Mouse (Mus musculus): ENCODE data around the gene A630089N07Rik. TPM values are rescaled to one million over a fixed set of nuclear protein-coding genes. Genes with fewer than 3 reads are reported as not detected.
"Not testable (repeated sequence)": the region's sequence is repeated elsewhere in the genome, so short reads cannot be mapped to it uniquely, and the experiment has no call there.

A630089N07Rik gene
- 19.0 and 32.4 TPM in 2 replicates for polyA plus RNA-seq (2016; fragmentation: Nextera tagmentation; extraction: Ambion mirVana)

DNA sequence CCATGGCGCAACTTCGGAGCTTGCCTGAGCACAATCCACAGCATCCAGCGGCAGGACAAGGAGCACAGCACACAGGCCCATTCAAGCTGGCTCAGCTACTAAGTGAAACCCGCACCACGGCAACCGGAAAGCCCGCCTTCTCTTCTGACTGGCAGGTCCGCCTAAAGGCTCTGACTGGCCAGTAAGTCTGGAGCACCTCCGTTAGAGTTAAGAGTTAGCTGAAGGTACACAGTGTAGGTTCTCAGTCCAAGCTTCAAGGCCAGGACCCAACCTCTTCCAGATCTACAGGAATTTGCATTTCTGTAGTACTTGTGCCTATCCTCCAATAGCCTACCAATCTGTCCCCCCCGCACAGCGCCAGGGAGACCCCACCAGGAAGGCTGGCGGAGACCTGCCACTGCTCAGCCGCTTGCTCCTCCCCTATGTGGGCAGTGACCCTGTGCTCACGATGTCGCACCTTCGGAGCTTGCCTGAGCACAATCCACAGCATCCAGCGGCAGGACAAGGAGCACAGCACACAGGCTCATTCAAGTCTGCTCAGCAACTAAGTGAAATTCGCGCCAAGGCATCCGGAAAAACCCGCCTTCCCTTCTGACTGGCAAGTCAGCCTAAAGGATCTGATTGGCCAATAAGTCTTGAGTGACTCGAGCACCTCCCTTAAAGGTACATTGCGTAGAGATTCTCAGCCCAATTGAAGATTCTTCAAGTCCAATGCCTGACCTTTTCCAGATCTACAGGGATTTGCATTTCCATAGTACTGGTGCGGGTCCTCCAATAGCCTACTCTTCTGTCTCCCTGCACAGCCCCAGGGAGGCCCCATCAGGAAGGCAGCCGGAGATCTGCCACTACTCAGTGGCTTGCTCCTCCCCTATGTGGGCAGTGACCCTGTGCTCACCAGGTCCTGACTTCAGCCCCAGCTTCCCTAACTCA lies at the start of gene A630089N07Rik:
TSS of gene A630089N07Rik (minus strand) at position 562 of the 930 bp plus-strand sequence.
- under 1% methylated on average over 25 of the region's 25 CpGs for WGBS
- Histone ChIP-seq H3K27ac (peak within 1 kb of the TSS; percentile 92), H3K4me3 (peak within 1 kb of the TSS; percentile 79), H3K36me3 (peaks cover 27% of the 10 kb centered on the region), H3K9me3 (peaks cover 18% of the 10 kb centered on the region)
- H3K27me3 ChIP-seq (ENCODE audit: insufficient read depth, poor library complexity, severe bottlenecking); H3K4me1 ChIP-seq (replicated peaks): not testable (repeated sequence)
- peak; percentile 92 for DNase-seq (ENCODE audit: low spot score)

DNA sequence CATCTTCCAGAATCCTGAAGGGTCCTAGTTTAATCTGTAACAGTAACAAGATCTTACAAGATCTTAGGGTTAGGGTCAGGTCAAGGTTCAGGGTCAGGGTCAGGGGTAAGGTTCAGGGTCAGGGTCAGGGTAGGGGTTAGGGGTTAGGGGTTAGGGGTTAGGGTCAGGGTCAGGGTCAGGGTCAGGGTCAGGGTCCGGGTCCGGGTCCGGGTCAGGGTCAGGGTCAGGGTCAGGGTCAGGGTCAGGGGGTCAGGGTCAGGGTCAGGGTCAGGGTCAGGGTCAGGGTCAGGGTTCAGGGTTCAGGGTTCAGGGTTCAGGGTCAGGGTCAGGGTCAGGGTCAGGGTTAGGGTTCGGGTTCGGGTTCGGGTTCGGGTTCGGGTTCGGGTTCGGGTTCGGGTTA lies 24.9 kb upstream of the A630089N07Rik start:
- WGBS = 96% methylated on average over 11 of the region's 11 CpGs

DNA sequence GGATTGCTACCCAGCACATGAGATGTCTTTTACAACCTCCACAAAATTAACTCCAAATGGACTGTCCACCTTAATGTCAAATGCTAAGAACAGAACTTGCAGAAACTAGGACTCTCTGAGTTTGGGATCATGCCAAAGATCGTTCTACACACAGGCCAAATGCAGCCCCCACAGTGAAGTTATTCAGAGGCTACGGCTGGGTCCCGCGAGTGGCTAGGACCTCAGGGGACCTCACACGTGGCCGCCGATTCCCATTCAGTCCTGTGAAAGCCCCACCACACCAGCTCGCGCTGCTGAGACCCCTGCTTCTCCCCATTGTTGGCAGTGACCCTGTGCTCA lies 731 bp downstream of the A630089N07Rik start:
- Histone ChIP-seq H3K36me3 (peaks cover 33% of the 10 kb centered on the region), H3K4me3 (peak overlapping the region; percentile 79), H3K9me3 (peaks cover 23% of the 10 kb centered on the region), H3K27ac (peak overlapping the region; percentile 92)
- WGBS = 1% methylated on average over 9 of the region's 9 CpGs
- not testable (repeated sequence) for DNase-seq (ENCODE audit: low spot score); H3K4me1 ChIP-seq (replicated peaks); H3K27me3 ChIP-seq (ENCODE audit: insufficient read depth, poor library complexity, severe bottlenecking)

More for the DNA sequence above, 24.9 kb upstream of the A630089N07Rik start:
- Histone ChIP-seq H3K9me3 (peaks cover 31% of the 10 kb centered on the region), H3K4me1 (replicated peaks) (no peaks in the 10 kb centered on the region), H3K4me3 (no peak overlapping the region), H3K27me3 (ENCODE audit: insufficient read depth, poor library complexity, severe bottlenecking) (no peaks in the 10 kb centered on the region), H3K27ac (no peak overlapping the region), H3K36me3 (no peaks in the 10 kb centered on the region)
- DNase-seq (ENCODE audit: low spot score) = no peak

DNA sequence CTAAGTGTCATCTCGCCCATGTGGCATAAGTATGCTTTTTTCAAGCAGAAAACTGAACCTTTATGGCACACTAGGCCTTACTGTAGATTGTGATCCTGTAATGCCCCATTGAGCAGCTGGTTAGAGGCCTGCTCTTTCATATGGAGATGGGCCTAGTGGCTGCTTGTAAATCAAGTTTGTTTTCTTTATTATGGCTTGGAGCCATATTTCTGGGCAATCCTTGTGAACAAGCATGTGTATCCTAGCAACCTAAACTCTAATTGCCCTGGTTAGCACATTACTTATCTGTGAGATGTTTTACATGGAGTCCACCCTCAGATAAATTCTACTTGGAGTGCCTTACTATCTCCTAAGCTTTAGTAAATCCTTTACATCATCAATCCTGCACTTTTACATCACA lies 1.1 kb downstream of the A630089N07Rik start:
- peak overlapping the region; percentile 92 for H3K27ac ChIP-seq
- peaks cover 24% of the 10 kb centered on the region for H3K9me3 ChIP-seq
- WGBS = 78% methylated on average over 1 of the region's 1 CpGs
- H3K4me3 ChIP-seq = peak overlapping the region; percentile 79
- not testable (repeated sequence) for H3K4me1 ChIP-seq (replicated peaks); DNase-seq (ENCODE audit: low spot score); H3K27me3 ChIP-seq (ENCODE audit: insufficient read depth, poor library complexity, severe bottlenecking)
- H3K36me3 ChIP-seq = peaks cover 34% of the 10 kb centered on the region

DNA sequence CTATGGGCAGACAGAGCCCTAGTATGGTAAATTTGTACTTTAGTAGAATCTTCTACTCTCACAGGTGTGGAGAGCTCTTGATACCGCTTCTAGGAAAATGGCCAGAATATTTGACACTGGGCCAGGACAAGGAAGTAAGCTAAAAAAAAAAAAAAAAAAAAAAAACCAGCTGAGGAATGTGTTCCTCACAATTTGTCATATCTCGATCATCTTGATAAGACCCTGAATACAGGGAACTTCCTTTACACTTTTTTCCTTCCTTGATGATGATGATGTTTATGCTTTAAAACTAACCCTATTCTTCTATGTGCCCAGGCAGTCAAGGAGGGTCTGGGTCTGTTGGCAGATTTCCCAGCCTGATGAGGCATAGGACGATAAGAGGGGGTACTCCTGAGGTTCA lies 2.9 kb downstream of the A630089N07Rik start:
- H3K36me3 ChIP-seq = peaks cover 50% of the 10 kb centered on the region
- not testable (repeated sequence) for H3K27ac ChIP-seq; H3K4me1 ChIP-seq (replicated peaks); H3K4me3 ChIP-seq; H3K27me3 ChIP-seq (ENCODE audit: insufficient read depth, poor library complexity, severe bottlenecking); DNase-seq (ENCODE audit: low spot score)
- peaks cover 38% of the 10 kb centered on the region for H3K9me3 ChIP-seq
- WGBS = 97% methylated on average over 3 of the region's 3 CpGs

DNA sequence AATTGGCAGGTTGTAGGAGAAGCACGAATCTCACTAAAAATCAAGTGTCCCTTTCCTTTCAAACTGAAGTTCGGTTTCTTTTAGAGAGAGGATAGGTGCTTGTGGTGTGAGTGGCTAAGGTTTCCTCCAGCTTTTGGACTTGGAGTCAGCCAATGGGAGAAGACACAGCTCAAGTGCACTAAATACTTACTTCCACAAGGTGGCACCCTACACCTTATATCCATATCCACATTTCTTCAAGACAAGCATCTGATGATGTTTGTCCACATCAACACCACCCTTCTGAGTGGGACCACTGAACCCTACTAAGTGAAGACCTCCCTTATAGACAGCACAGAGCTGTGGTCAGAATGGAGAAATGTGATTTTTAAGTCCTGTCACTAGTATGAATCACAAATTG lies 40.6 kb downstream of the A630089N07Rik start:
- Histone ChIP-seq H3K27me3 (ENCODE audit: insufficient read depth, poor library complexity, severe bottlenecking) (no peaks in the 10 kb centered on the region), H3K9me3 (peaks cover 43% of the 10 kb centered on the region), H3K4me1 (replicated peaks) (no peaks in the 10 kb centered on the region), H3K27ac (no peak overlapping the region), H3K36me3 (peaks cover 56% of the 10 kb centered on the region), H3K4me3 (no peak overlapping the region)
- DNase-seq (ENCODE audit: low spot score) = no peak
- 83% methylated on average over 2 of the region's 2 CpGs for WGBS

DNA sequence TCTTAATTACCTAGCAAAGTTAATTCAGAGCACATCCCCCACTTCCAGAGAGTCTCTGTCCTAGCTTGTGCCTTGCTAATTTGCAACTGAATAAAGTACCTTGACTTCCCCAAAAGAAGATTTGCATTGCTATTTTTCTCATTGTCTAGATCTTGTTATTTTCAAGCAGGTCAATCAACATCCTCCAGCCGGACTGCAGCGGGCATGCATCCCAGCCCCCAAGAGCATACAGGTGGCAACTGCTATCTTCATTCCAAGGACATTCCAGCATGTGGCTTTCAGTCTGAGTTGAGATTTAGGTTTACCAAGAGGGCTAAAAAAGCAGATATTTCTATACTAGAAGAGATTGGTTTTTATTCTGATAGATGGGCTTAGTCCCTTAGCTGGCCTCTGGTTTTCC lies 47.3 kb downstream of the A630089N07Rik start:
- not testable (repeated sequence) for H3K4me3 ChIP-seq; H3K27ac ChIP-seq; H3K4me1 ChIP-seq (replicated peaks); H3K27me3 ChIP-seq (ENCODE audit: insufficient read depth, poor library complexity, severe bottlenecking); DNase-seq (ENCODE audit: low spot score)
- peaks cover 33% of the 10 kb centered on the region for H3K9me3 ChIP-seq
- H3K36me3 ChIP-seq = peaks cover 30% of the 10 kb centered on the region
- 89% methylated on average over 2 of the region's 2 CpGs for WGBS

DNA sequence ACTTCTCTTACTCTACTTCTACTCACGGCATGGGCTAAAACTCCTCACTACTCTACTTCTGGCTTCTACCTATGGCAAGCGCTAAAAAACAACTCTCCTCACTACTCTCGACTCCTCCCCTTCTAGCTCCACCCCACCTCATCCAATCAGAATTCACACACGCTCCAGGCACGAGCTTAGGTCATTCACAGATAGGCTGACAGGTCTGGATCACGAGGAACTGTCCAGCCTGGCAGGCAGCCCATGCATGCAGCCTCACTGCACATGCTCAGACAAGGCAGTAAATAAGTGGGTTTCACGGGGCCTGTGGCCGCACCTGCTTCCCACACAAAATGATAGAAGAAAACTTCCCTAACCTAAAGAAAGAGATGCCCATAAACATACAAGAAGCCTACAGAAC lies 56.1 kb downstream of the A630089N07Rik start:
- Histone ChIP-seq H3K9me3 (peaks cover 52% of the 10 kb centered on the region), H3K36me3 (peaks cover 39% of the 10 kb centered on the region)
- not testable (repeated sequence) for H3K4me3 ChIP-seq; DNase-seq (ENCODE audit: low spot score); H3K4me1 ChIP-seq (replicated peaks); H3K27me3 ChIP-seq (ENCODE audit: insufficient read depth, poor library complexity, severe bottlenecking); H3K27ac ChIP-seq
- WGBS = 81% methylated on average over 8 of the region's 8 CpGs

DNA sequence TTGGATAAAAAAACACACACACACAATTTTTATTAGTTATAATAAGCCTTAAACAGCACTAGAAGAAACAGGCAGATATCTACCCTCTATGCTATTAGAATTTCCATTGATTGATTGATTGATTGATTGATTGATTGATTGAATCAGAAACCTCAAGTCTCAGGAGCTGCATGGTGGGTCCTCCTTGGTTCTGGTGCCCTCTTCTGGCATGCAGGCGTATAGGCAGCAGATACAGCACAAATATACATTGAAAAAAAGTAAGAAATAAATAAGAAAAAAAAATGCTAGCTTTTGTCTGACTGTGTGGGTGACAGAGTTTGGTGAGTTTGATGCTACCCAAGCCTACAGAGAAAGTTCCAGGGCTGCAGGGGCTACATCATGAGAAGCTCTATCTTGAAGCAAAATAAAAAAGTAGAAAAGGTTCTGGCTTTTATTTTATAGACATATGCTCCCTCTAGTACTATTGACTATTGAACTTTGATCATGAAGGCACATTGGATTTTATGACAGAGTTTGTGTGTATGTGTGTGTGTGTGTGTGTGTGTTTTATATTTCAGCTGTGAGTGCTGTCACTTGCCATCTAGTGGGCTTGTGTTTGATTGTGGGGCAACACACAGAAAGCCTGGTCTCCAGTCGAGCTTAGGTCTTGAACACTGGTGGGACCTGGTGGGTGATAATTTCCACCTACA lies 59.4 kb downstream of the A630089N07Rik start:
- DNase-seq (ENCODE audit: low spot score) = peak; percentile 4
- peaks cover 55% of the 10 kb centered on the region for H3K36me3 ChIP-seq
- 80% methylated on average over 2 of the region's 2 CpGs for WGBS
- peaks cover 63% of the 10 kb centered on the region for H3K9me3 ChIP-seq
- no peak overlapping the region for H3K27ac ChIP-seq
- H3K4me1 ChIP-seq (replicated peaks) = no peaks in the 10 kb centered on the region
- H3K4me3 ChIP-seq = no peak overlapping the region
- H3K27me3 ChIP-seq (ENCODE audit: insufficient read depth, poor library complexity, severe bottlenecking) = no peaks in the 10 kb centered on the region

DNA sequence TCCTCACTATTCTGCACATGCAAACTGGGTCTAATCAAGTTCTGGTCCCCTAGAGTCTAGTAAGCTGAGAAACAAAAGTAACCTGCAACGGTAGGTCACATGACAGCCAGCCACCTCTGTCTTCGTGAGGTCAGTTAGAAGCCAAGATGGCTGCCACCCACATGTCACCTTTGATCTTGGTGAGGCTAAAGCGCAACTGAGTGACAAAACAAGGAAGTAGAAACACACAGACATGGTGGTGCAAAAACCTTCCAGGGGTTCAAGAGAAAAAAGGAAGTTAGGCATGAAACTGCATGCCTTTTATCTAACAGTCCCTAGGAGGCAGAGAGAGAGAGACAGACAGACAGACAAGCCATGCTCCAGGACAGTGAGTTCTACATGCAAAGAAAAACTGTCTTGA lies 60.2 kb downstream of the A630089N07Rik start:
- WGBS = 90% methylated on average over 3 of the region's 3 CpGs

DNA sequence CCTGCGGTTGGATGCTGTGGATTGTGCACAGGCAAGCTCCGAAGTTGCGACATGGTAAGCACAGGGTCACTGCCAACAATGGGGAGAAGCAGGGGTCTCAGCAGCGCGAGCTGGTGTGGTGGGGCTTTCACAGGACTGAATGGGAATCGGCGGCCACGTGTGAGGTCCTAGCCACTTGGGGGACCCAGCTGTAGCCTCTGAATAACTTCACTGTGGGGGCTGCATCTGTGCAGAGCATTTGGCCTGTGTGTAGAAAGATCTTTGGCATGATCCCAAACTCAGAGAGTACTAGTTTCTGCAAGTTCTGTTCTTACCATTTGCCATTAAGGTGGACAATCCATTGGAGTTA lies 84.9 kb downstream of the A630089N07Rik start:
- H3K27me3 ChIP-seq (ENCODE audit: insufficient read depth, poor library complexity, severe bottlenecking); DNase-seq (ENCODE audit: low spot score): not testable (repeated sequence)
- WGBS = under 1% methylated on average over 8 of the region's 8 CpGs
- H3K4me1 ChIP-seq (replicated peaks) = peaks cover 14% of the 10 kb centered on the region; the same call in 1 of the 2 replicates
- peak overlapping the region; percentile 80 for H3K27ac ChIP-seq
- peaks cover 35% of the 10 kb centered on the region for H3K36me3 ChIP-seq
- peaks cover 33% of the 10 kb centered on the region for H3K9me3 ChIP-seq
- H3K4me3 ChIP-seq = peak overlapping the region; percentile 65

More for the DNA sequence above, 60.2 kb downstream of the A630089N07Rik start:
- Histone ChIP-seq H3K4me3 (no peak overlapping the region), H3K27me3 (ENCODE audit: insufficient read depth, poor library complexity, severe bottlenecking) (no peaks in the 10 kb centered on the region), H3K36me3 (peaks cover 63% of the 10 kb centered on the region), H3K9me3 (peaks cover 71% of the 10 kb centered on the region), H3K27ac (no peak overlapping the region), H3K4me1 (replicated peaks) (no peaks in the 10 kb centered on the region)
- no peak for DNase-seq (ENCODE audit: low spot score)

DNA sequence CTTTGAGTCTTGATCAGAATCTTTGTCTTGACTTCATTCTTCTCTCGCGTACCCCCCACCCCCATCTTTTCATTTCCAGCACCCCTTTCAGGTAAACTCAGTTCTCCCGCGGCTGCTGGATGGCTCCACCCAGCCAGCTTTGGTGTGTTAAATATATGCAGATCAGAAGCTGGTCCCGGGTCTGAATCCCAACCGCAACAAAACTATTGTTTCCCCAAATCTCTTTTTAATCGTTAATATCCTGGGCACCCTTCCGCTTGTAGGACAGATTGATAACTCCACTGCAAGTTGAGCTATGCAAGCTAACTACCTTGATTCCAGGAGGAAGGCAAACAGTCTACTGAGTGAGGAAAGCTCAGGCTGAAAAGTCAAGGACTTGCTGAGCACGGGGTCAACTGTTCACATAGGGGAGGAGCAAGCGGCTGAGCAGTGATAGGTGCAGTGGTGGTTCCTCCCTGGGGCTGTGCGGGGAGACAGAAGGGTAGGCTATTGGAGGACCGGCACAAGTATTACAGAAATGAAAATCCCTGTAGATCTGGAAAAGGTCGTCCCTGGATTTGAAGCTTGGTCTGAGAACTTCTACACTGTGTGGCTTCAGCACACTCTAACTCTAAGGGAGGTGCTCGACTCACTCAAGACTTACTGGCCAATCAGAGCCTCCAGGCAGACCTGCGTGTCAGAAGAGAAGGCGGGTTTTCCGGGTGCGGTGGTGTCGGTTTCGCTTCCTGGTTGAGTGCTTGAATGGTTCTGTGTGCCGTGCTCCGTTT lies 85.5 kb downstream of the A630089N07Rik start, which contains the start of gene B230307C23Rik:
TSS of gene B230307C23Rik (plus strand) at position 700 of the 767 bp plus-strand sequence.
- peak within 1 kb of the TSS; percentile 80 for H3K27ac ChIP-seq
- 3% methylated on average over 22 of the region's 22 CpGs for WGBS
- H3K4me3 ChIP-seq = peak within 1 kb of the TSS; percentile 65
- H3K27me3 ChIP-seq (ENCODE audit: insufficient read depth, poor library complexity, severe bottlenecking) = no peaks in the 10 kb centered on the region
- H3K4me1 ChIP-seq (replicated peaks) = peaks cover 14% of the 10 kb centered on the region; the same call in 1 of the 2 replicates
- peaks cover 29% of the 10 kb centered on the region for H3K36me3 ChIP-seq
- DNase-seq (ENCODE audit: low spot score) = peak; percentile 87
- H3K9me3 ChIP-seq = peaks cover 28% of the 10 kb centered on the region
